Mouse (Mus musculus) layer of hippocampus, adult 6 months (tissue): Measurements from ENCODE around the gene Olfr904. TPM values are rescaled to one million over a fixed set of nuclear protein-coding genes. Genes with fewer than 3 reads are reported as not detected.

Source experiments
- long read RNA-seq, 2 experiments: library from polyadenylated mRNA; unstranded; transcript quantifications; one replicate each; pipeline ENCODE4 v2.0.0; 2019 to 2020
- polyA plus RNA-seq: library from polyadenylated mRNA; unstranded; fragments of <200 nt; fragmentation: Nextera tagmentation; gene quantifications from 2 replicates; pipeline ENCODE4 v1.2.3, GENCODE M21; 2021

Olfr904 gene
- polyA plus RNA-seq: not detected in 2 replicates
- long read RNA-seq, experiment 1: 0 reads
- long read RNA-seq, experiment 2: 0 reads

GRCm38 (mm10) chr9:38462844-38463243 lies at the start of gene Olfr904:
Olfr904 (plus strand) TSS chr9:38463144.

DNA sequence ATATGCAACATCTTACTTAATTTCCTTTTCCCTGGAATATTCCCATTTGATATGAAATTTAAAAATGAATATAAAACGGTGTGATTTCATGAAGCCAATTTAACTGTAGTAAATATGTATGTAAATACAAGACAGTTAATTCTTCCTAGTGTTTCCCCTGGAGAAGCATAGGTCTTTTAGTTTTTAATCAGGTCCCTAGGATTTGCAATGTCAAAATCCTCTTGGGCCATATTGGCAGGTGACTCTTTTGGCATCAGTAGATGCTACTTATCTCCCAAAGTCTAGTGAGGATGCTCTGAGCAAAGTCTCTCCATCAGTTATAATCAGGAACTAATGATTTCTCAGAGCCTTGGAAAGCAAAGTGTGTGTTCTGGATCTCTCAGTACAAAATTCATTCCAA lies 33.8 kb upstream of the Olfr904 start, which contains the start of gene Olfr901:
Olfr901 (plus strand) TSS at position 301 of the 400 bp plus-strand sequence.

DNA sequence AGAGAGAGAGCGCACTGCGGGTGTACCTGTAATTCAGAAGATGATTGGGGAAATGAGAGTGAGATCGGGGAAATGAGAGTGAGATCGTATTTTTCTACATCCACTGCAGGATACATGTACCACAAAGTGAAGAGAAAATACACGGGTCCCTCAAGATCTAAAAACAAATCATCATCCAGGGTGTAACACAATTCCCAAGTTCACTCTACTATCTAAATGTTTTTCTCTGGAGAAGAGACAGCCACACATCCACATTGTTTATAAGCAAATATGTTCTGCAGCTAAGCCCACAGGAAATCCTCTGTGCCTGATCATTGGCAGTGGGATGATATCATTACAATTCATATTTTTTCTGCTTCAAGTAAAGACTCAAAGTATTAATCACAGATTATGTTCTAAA lies 15.6 kb upstream of the Olfr904 start, which contains the start of gene Olfr902:
Olfr902 (plus strand) TSS at position 301 of the 400 bp plus-strand sequence.

GRCm38 (mm10) chr9:38470807-38471206 lies 7.9 kb downstream of the Olfr904 start, which contains the start of gene Olfr905:
Olfr905 (plus strand) TSS chr9:38471107.

DNA sequence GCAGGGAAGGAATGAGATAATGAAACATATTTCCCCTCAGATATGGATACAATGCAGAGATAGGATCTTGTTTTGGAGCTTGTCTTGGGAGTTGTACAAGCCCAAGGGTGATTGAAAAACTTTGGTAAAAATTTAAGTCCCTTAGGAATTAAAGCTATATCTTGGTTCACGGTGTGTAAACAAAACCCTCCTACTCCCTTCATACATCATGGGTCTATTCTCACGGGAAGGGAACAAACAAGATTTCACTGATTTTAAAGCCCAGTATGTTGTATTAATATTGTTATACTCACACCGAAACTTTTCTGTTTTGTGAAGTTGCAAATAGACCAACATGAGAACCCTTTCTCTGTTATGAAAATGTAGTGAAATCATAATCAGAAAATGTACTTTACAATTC lies 23.8 kb downstream of the Olfr904 start, which contains the start of gene Olfr906:
Olfr906 (plus strand) TSS at position 301 of the 400 bp plus-strand sequence.

GRCm38 (mm10) chr9:38495501-38495900 lies 32.6 kb downstream of the Olfr904 start, which contains the start of gene Olfr907:
Olfr907 (plus strand) TSS chr9:38495801.

Other genes starting within 250 kb of the Olfr904 start
- not detected in 2 replicates for gene Olfr894, start 245.1 kb upstream of the Olfr904 start, polyA plus RNA-seq
- not detected in 2 replicates for gene Olfr143, start 210.4 kb upstream of the Olfr904 start, polyA plus RNA-seq
- not detected in 2 replicates for gene Olfr895, start 195.3 kb upstream of the Olfr904 start, polyA plus RNA-seq
- not detected in 2 replicates for gene Olfr896-ps1, start 172.0 kb upstream of the Olfr904 start, polyA plus RNA-seq
- not detected in 2 replicates for gene Olfr25, start 134.1 kb upstream of the Olfr904 start, polyA plus RNA-seq
- gene Olfr898, start 114.7 kb upstream of the Olfr904 start, polyA plus RNA-seq: not detected in 2 replicates
- gene Olfr250, start 96.2 kb upstream of the Olfr904 start, polyA plus RNA-seq: not detected in 2 replicates
- gene Olfr251, start 86.1 kb upstream of the Olfr904 start, polyA plus RNA-seq: not detected in 2 replicates
- gene Olfr147, start 61.4 kb upstream of the Olfr904 start, polyA plus RNA-seq: not detected in 2 replicates
- gene Olfr901, start 33.7 kb upstream of the Olfr904 start, polyA plus RNA-seq: not detected in 2 replicates
- not detected in 2 replicates for gene Olfr902, start 15.5 kb upstream of the Olfr904 start, polyA plus RNA-seq
- gene Olfr905, start 8.0 kb downstream of the Olfr904 start, polyA plus RNA-seq: not detected in 2 replicates
- gene Olfr906, start 23.9 kb downstream of the Olfr904 start, polyA plus RNA-seq: not detected in 2 replicates
- not detected in 2 replicates for gene Olfr907, start 32.7 kb downstream of the Olfr904 start, polyA plus RNA-seq
- not detected in 2 replicates for gene Olfr911-ps1, start 58.4 kb downstream of the Olfr904 start, polyA plus RNA-seq
- gene Olfr910, start 74.7 kb downstream of the Olfr904 start, polyA plus RNA-seq: not detected in 2 replicates
- gene Olfr912, start 117.0 kb downstream of the Olfr904 start, polyA plus RNA-seq: not detected in 2 replicates
- gene Olfr913, start 129.6 kb downstream of the Olfr904 start, polyA plus RNA-seq: not detected in 2 replicates
- not detected in 2 replicates for gene Olfr914, start 142.0 kb downstream of the Olfr904 start, polyA plus RNA-seq
- gene Olfr916, start 196.7 kb downstream of the Olfr904 start, polyA plus RNA-seq: not detected in 2 replicates
- not detected in 2 replicates for gene Olfr917, start 202.7 kb downstream of the Olfr904 start, polyA plus RNA-seq
- gene Olfr918, start 211.5 kb downstream of the Olfr904 start, polyA plus RNA-seq: not detected in 2 replicates
- not detected in 2 replicates for gene Olfr919, start 240.5 kb downstream of the Olfr904 start, polyA plus RNA-seq